Mouse (Mus musculus): ENCODE results near the gene Actb. TPM values are rescaled to one million over a fixed set of nuclear protein-coding genes. Genes with fewer than 3 reads are reported as not detected.

Gene Actb
- 6,587 to 7,071 TPM (median 6,776 TPM) in 3 replicates for total RNA-seq (2017)

- ATAC-seq (replicated peaks; ENCODE audit: insufficient number of reproducible peaks, low FRiP score, low TSS enrichment, poor library complexity, severe bottlenecking) = peak; percentile 42
Observed at GRCm38 (mm10) chr5:142906532-142907047, at the start of gene Actb. Actb (minus strand) TSS chr5:142906754.

GRCm38 (mm10) chr5:142953641-142954040 is 47.1 kb upstream of the Actb start:
- ATAC-seq (replicated peaks; ENCODE audit: insufficient number of reproducible peaks, low FRiP score, low TSS enrichment, poor library complexity, severe bottlenecking) = no peak

GRCm38 (mm10) chr5:142950405-142950804 is 43.9 kb upstream of the Actb start:
- no peak for ATAC-seq (replicated peaks; ENCODE audit: insufficient number of reproducible peaks, low FRiP score, low TSS enrichment, poor library complexity, severe bottlenecking)

- ATAC-seq (replicated peaks; ENCODE audit: insufficient number of reproducible peaks, low FRiP score, low TSS enrichment, poor library complexity, severe bottlenecking) = no peak
Observed at GRCm38 (mm10) chr5:142949580-142949979, 43.0 kb upstream of the Actb start.

- ATAC-seq (replicated peaks; ENCODE audit: insufficient number of reproducible peaks, low FRiP score, low TSS enrichment, poor library complexity, severe bottlenecking) = no peak
Observed at GRCm38 (mm10) chr5:142947460-142947859, 40.9 kb upstream of the Actb start.

- 0 out of 2 replicates have a peak, but pooled peaks have one; percentile 27 for ATAC-seq (replicated peaks; ENCODE audit: insufficient number of reproducible peaks, low FRiP score, low TSS enrichment, poor library complexity, severe bottlenecking)
Observed at GRCm38 (mm10) chr5:142944979-142945682, 38.6 kb upstream of the Actb start.

GRCm38 (mm10) chr5:142940393-142940792 is 33.8 kb upstream of the Actb start:
- ATAC-seq (replicated peaks; ENCODE audit: insufficient number of reproducible peaks, low FRiP score, low TSS enrichment, poor library complexity, severe bottlenecking) = no peak

- ATAC-seq (replicated peaks; ENCODE audit: insufficient number of reproducible peaks, low FRiP score, low TSS enrichment, poor library complexity, severe bottlenecking) = no peak; the same call in 1 of the 2 replicates
Observed at GRCm38 (mm10) chr5:142937956-142938727, 31.6 kb upstream of the Actb start.

GRCm38 (mm10) chr5:142936336-142936719 is 29.8 kb upstream of the Actb start:
- ATAC-seq (replicated peaks; ENCODE audit: insufficient number of reproducible peaks, low FRiP score, low TSS enrichment, poor library complexity, severe bottlenecking) = peak; percentile 56

- ATAC-seq (replicated peaks; ENCODE audit: insufficient number of reproducible peaks, low FRiP score, low TSS enrichment, poor library complexity, severe bottlenecking) = peak; percentile 76
Observed at GRCm38 (mm10) chr5:142935642-142936335, 29.2 kb upstream of the Actb start.

- ATAC-seq (replicated peaks; ENCODE audit: insufficient number of reproducible peaks, low FRiP score, low TSS enrichment, poor library complexity, severe bottlenecking) = no peak
Observed at GRCm38 (mm10) chr5:142932731-142933130, 26.2 kb upstream of the Actb start.

- ATAC-seq (replicated peaks; ENCODE audit: insufficient number of reproducible peaks, low FRiP score, low TSS enrichment, poor library complexity, severe bottlenecking) = peak; percentile 74
Observed at GRCm38 (mm10) chr5:142932084-142932685, 25.6 kb upstream of the Actb start.

- no peak for ATAC-seq (replicated peaks; ENCODE audit: insufficient number of reproducible peaks, low FRiP score, low TSS enrichment, poor library complexity, severe bottlenecking)
Observed at GRCm38 (mm10) chr5:142931241-142931745, 24.7 kb upstream of the Actb start.

- ATAC-seq (replicated peaks; ENCODE audit: insufficient number of reproducible peaks, low FRiP score, low TSS enrichment, poor library complexity, severe bottlenecking) = 0 out of 2 replicates have a peak, but pooled peaks have one; percentile 1
Observed at GRCm38 (mm10) chr5:142929400-142929752, 22.8 kb upstream of the Actb start.

- ATAC-seq (replicated peaks; ENCODE audit: insufficient number of reproducible peaks, low FRiP score, low TSS enrichment, poor library complexity, severe bottlenecking) = peak; percentile 56
Observed at GRCm38 (mm10) chr5:142928749-142929399, 22.3 kb upstream of the Actb start.

GRCm38 (mm10) chr5:142927341-142927930 is 20.9 kb upstream of the Actb start:
- no peak for ATAC-seq (replicated peaks; ENCODE audit: insufficient number of reproducible peaks, low FRiP score, low TSS enrichment, poor library complexity, severe bottlenecking)

GRCm38 (mm10) chr5:142926940-142927228 is 20.3 kb upstream of the Actb start:
- ATAC-seq (replicated peaks; ENCODE audit: insufficient number of reproducible peaks, low FRiP score, low TSS enrichment, poor library complexity, severe bottlenecking) = no peak

Data from monocyte, adult 5-6 weeks (primary cell).